ENCODE assay signal across 17 mouse cellular contexts in the genomic region with DNA sequence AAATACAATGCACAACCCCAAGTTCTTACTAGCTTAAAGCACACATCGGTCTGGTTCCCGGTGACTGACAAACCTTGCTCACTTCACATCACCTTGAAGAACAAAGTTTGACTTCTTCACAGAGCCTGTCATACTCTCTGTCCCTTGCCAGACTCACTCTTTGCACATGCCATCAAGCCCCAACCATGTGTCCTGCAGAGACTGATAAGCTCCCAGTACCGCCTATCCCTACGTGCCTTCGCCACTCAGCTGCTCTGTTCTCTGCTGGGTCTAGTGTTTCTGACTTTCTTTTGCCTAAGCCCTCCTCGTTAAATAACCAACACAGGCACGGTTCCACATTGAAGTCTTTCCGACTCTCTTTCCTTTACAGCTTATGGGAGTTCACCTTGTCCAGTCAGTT.
"Had no signal": no experiment of that assay in that cellular context is flagged by ENCODE, and none has a peak within 500 bp of the region (broad histone marks: within the 10 kb centered on the region; RNA-seq: fewer than 3 reads in every experiment).

No protein-coding gene starts in this region.

- DNase-seq: lung, adult 2 months; lung, postnatal 14 days; lung, postnatal 36 days; right cerebral cortex, postnatal 14 days; thymus, adult 2 months; thymus, postnatal 25 days; thymus, postnatal 4 days had no signal

- ATAC-seq: lung, postnatal 0 days; midbrain, embryonic 13.5 days; midbrain, embryonic 15.5 days had no signal

- H3K4me3 ChIP-seq: lung, embryonic 15.5 days; megakaryocyte, embryonic 14.5 days; midbrain, embryonic 13.5 days; midbrain, embryonic 15.5 days; neural tube, embryonic 12.5 days; stomach, embryonic 15.5 days had no signal

- H3K27me3 ChIP-seq: lung, embryonic 15.5 days; megakaryocyte, embryonic 14.5 days; midbrain, embryonic 13.5 days; midbrain, embryonic 15.5 days; neural tube, embryonic 12.5 days; stomach, embryonic 15.5 days had no signal

- H3K4me1 ChIP-seq: lung, embryonic 15.5 days; megakaryocyte, embryonic 14.5 days; midbrain, embryonic 13.5 days; midbrain, embryonic 15.5 days; neural tube, embryonic 12.5 days; stomach, embryonic 15.5 days had no signal

- H3K27ac ChIP-seq: lung, embryonic 15.5 days; macrophage; midbrain, embryonic 13.5 days; midbrain, embryonic 15.5 days; neural tube, embryonic 12.5 days; stomach, embryonic 15.5 days; stomach, postnatal 0 days had no signal

- H3K4me2 ChIP-seq: lung, embryonic 15.5 days; midbrain, embryonic 11.5 days; midbrain, embryonic 13.5 days; midbrain, embryonic 15.5 days; neural tube, embryonic 12.5 days; stomach, embryonic 15.5 days had no signal

- H3K9ac ChIP-seq: lung, embryonic 15.5 days; midbrain, embryonic 13.5 days; midbrain, embryonic 15.5 days; neural tube, embryonic 12.5 days; stomach, embryonic 15.5 days had no signal

- H3K36me3 ChIP-seq: lung, embryonic 15.5 days; midbrain, embryonic 13.5 days; midbrain, embryonic 15.5 days; neural tube, embryonic 12.5 days; stomach, embryonic 15.5 days had no signal

- H3K9me3 ChIP-seq: lung, embryonic 15.5 days; midbrain, embryonic 13.5 days; midbrain, embryonic 15.5 days; neural tube, embryonic 12.5 days; stomach, embryonic 15.5 days had no signal
